ENCODE assay signal across 8 mouse cellular contexts in the genomic region with DNA sequence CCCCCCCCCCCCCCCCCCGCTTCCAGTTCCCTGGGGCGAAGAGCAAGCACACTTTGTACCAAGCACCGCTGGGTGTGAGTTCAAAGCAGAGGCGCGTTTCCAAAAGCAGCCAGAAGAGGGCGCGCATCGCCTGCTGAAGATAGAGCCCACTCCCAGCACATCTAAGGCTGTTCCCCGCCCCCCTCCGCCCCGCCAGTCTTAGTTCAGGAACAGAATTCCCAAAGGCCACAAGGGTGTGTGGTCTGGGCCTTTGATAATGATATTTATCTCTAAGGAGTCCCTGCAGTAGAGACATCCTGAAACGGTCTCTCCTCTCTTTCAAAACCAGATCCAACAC. TPM values are rescaled to one million over a fixed set of nuclear protein-coding genes. Genes with fewer than 3 reads are reported as not detected.
DNase-seq lines count a peak whose midpoint lies in the region; ATAC-seq and TF ChIP-seq lines count a peak whose summit lies in the region.

No protein-coding gene starts in this region.

- no peaks in the 10 kb centered on the region for H3K9me3 ChIP-seq in forebrain, embryonic 11.5 days (ENCODE audit: control insufficient read depth, low read length)
- H3K9me3 ChIP-seq in heart, embryonic 14.5 days (ENCODE audit: control insufficient read depth, low read length) = no peaks in the 10 kb centered on the region
- H3K9me3 ChIP-seq in neural tube, embryonic 12.5 days = no peaks in the 10 kb centered on the region

- H3K27ac ChIP-seq in forebrain, embryonic 11.5 days (ENCODE audit: low read depth, low read length) = no peak overlapping the region
- H3K27ac ChIP-seq in heart, embryonic 14.5 days (replicated peaks in 1 of 2; ENCODE audit: control insufficient read depth in 1 of 2, insufficient read depth in 1 of 2, low read depth in 2 of 2, low read length in 2 of 2) = no peak overlapping the region
- H3K27ac ChIP-seq in liver, adult 2 months (replicated peaks; ENCODE audit: insufficient read depth, low read depth, low read length) = no peak overlapping the region
- H3K27ac ChIP-seq in neural tube, embryonic 12.5 days = no peak overlapping the region

- TF ChIP-seq CTCF in brain, embryonic 14.5 days (IDR thresholded peaks at IDR 0.05; ENCODE audit: borderline replicate concordance, extremely low read depth, insufficient read depth, insufficient read length) = peak; percentile 96
- TF ChIP-seq CTCF in liver, adult 2 months (IDR thresholded peaks at IDR 0.05; ENCODE audit: low read depth, low read length) = peak; percentile 90

- no peaks in the 10 kb centered on the region for H3K79me2 ChIP-seq in liver, adult 2 months (ENCODE audit: control insufficient read depth, insufficient read depth, low read length)

- H3K27me3 ChIP-seq in forebrain, embryonic 11.5 days (ENCODE audit: control insufficient read depth, insufficient read depth, low read length) = 0 out of 2 replicates have a peak, but pooled peaks cover 2% of the 10 kb centered on the region
- H3K27me3 ChIP-seq in heart, embryonic 14.5 days (ENCODE audit: control insufficient read depth, insufficient read depth, low read length) = no peaks in the 10 kb centered on the region
- H3K27me3 ChIP-seq in liver, adult 2 months (ENCODE audit: control insufficient read depth, insufficient read depth, low read length) = no peaks in the 10 kb centered on the region; the same call in 1 of the 2 replicates
- 0 out of 2 replicates have a peak, but pooled peaks cover 7% of the 10 kb centered on the region for H3K27me3 ChIP-seq in neural tube, embryonic 12.5 days (replicated peaks)

- peak; percentile 61 for DNase-seq in 416B (ENCODE audit: low read depth)
- peak; percentile 94 for DNase-seq in brain, embryonic 14.5 days (ENCODE audit: low read depth)
- peak; percentile 96 for DNase-seq in forebrain, embryonic 11.5 days (ENCODE audit: low spot score)
- DNase-seq in kidney, postnatal 10 days = peak; percentile 96
- peak; percentile 46 for DNase-seq in liver, adult 2 months (ENCODE audit: extremely low read depth, low read depth, low spot score)
- DNase-seq in testis, postnatal 14 days (ENCODE audit: low spot score) = peak; percentile 87

- no peaks in the 10 kb centered on the region for H3K36me3 ChIP-seq in forebrain, embryonic 11.5 days (ENCODE audit: control insufficient read depth, insufficient read depth, low read length)
- H3K36me3 ChIP-seq in heart, embryonic 14.5 days (ENCODE audit: control insufficient read depth, insufficient read depth, low read length) = peaks cover 22% of the 10 kb centered on the region; the same call in 1 of the 2 replicates
- H3K36me3 ChIP-seq in liver, adult 2 months (ENCODE audit: control insufficient read depth, insufficient read depth, low read length) = no peaks in the 10 kb centered on the region
- no peaks in the 10 kb centered on the region for H3K36me3 ChIP-seq in neural tube, embryonic 12.5 days

- TF ChIP-seq POLR2A in brain, embryonic 14.5 days (IDR thresholded peaks at IDR 0.05; ENCODE audit: borderline replicate concordance, extremely low read depth, insufficient read depth, insufficient read length, poor library complexity, severe bottlenecking) = no peak
- TF ChIP-seq POLR2A in liver, adult 2 months (IDR thresholded peaks at IDR 0.05; ENCODE audit: extremely low read depth, insufficient read depth, low read length) = no peak

- H3K4me1 ChIP-seq in forebrain, embryonic 11.5 days (replicated peaks; ENCODE audit: control insufficient read depth, insufficient read depth, low read length) = peaks cover 3% of the 10 kb centered on the region; the same call in 1 of the 2 replicates
- no peaks in the 10 kb centered on the region; a peak in 1 of 4 replicates for H3K4me1 ChIP-seq in heart, embryonic 14.5 days (ENCODE audit: control insufficient read depth in 2 of 2, insufficient read depth in 2 of 2, low read length in 2 of 2)
- H3K4me1 ChIP-seq in liver, adult 2 months (ENCODE audit: control insufficient read depth, insufficient read depth, low read length) = no peaks in the 10 kb centered on the region
- H3K4me1 ChIP-seq in neural tube, embryonic 12.5 days = peaks cover 4% of the 10 kb centered on the region; the same call in 1 of the 2 replicates

- H3K9ac ChIP-seq in forebrain, embryonic 11.5 days (ENCODE audit: low read length) = no peak overlapping the region
- H3K9ac ChIP-seq in heart, embryonic 14.5 days (ENCODE audit: low read length) = peak overlapping the region; percentile 64; the same call in 1 of the 2 replicates
- no peak overlapping the region for H3K9ac ChIP-seq in liver, adult 2 months (ENCODE audit: low read depth, low read length)
- H3K9ac ChIP-seq in neural tube, embryonic 12.5 days = peak overlapping the region; percentile 45; the same call in 1 of the 2 replicates

- peak overlapping the region; percentile 61 for H3K4me2 ChIP-seq in forebrain, embryonic 11.5 days (ENCODE audit: low read depth, low read length, severe bottlenecking)
- H3K4me2 ChIP-seq in heart, embryonic 14.5 days (ENCODE audit: low read length) = peak overlapping the region; percentile 62
- peak overlapping the region; percentile 66 for H3K4me2 ChIP-seq in neural tube, embryonic 12.5 days (replicated peaks)

- WGBS in forebrain, embryonic 11.5 days = 0% methylated on average over 12 of the region's 12 CpGs
- under 1% methylated on average over 11 of the region's 12 CpGs for WGBS in heart, embryonic 14.5 days
- 4% methylated on average over 12 of the region's 12 CpGs for WGBS in liver, adult 2 months
- WGBS in neural tube, embryonic 12.5 days = under 1% methylated on average over 11 of the region's 12 CpGs

- peak; percentile 84 for ATAC-seq in forebrain, embryonic 11.5 days (replicated peaks; ENCODE audit: low FRiP score)
- ATAC-seq in heart, embryonic 14.5 days (ENCODE audit: insufficient number of reproducible peaks, insufficient read depth, low FRiP score, low read depth) = peak; percentile 40; the same call in 1 of the 2 replicates
- ATAC-seq in neural tube, embryonic 12.5 days (ENCODE audit: low FRiP score, low read depth) = peak; percentile 85

- H3K4me3 ChIP-seq in forebrain, embryonic 11.5 days (ENCODE audit: low read depth, low read length) = peak overlapping the region; percentile 27
- H3K4me3 ChIP-seq in heart, embryonic 14.5 days (ENCODE audit: control insufficient read depth in 1 of 2, insufficient read depth in 1 of 2, low read depth in 1 of 2, low read length in 2 of 2) = peak overlapping the region in 1 of 2 experiments; percentile 23; a peak in 2 of 4 replicates
- H3K4me3 ChIP-seq in liver, adult 2 months (ENCODE audit: insufficient read depth, low read depth, low read length) = no peak overlapping the region
- H3K4me3 ChIP-seq in neural tube, embryonic 12.5 days = peak overlapping the region; percentile 12

RNA-seq across cellular contexts. Expression of a gene that starts 28.9 kb away (rescaled TPM):
- polyA plus RNA-seq in brain, embryonic 14.5 days (2012; rRNA removed) = 0.44 and 0.48 TPM in 2 replicates
- polyA plus RNA-seq in forebrain, embryonic 11.5 days (2014; fragmentation: Nextera tagmentation; extraction: Ambion mirVana) = 0.12 and 0.36 TPM in 2 replicates
- 2.7 and 3.6 TPM in 2 replicates for polyA plus RNA-seq in heart, embryonic 14.5 days (2014; fragmentation: Nextera tagmentation; extraction: Ambion mirVana)
- not detected in 2 replicates for total RNA-seq in liver, adult 2 months (2014; rRNA removed)
- polyA plus RNA-seq in liver, adult 2 months (2012; rRNA removed) = not detected in 2 replicates
- polyA plus RNA-seq in neural tube, embryonic 12.5 days (2016; fragmentation: Nextera tagmentation; extraction: Ambion mirVana) = 0.22 TPM in 1 of 2 replicates, not detected in the other

Comparison
In these comparisons a context has a peak if more than half of its experiments do, and no peak if none do; other contexts are left out.
1. DNase-seq: peak in every context shown above with its lines; median percentile 96 in forebrain, embryonic 11.5 days; 96 in kidney, postnatal 10 days; 94 in brain, embryonic 14.5 days; 87 in testis, postnatal 14 days; 61 in 416B; 46 in liver, adult 2 months.
2. H3K9ac ChIP-seq: peak in heart, embryonic 14.5 days (single experiment) and neural tube, embryonic 12.5 days (single experiment); none in forebrain, embryonic 11.5 days (single experiment) and liver, adult 2 months (single experiment).
3. Peak in every context shown above with its lines, with median percentiles within 50 percentile points of each other: ATAC-seq and H3K4me2 ChIP-seq.